Mouse (Mus musculus) heart, embryonic 13.5 days (tissue): Measurements from ENCODE around the gene Ifng. TPM values are rescaled to one million over a fixed set of nuclear protein-coding genes. Genes with fewer than 3 reads are reported as not detected.

Source experiments
- ATAC-seq: fragments of 200-750 bp; cut with Nextera tagmentation; 2 replicates; pipeline ENCODE4 v1.8.0; 2017; ENCODE audit warnings: moderate TSS enrichment; ENCODE audit not compliant: insufficient number of reproducible peaks, low FRiP score, low TSS enrichment; ENCODE audit errors: extremely low read depth
- H3K27ac ChIP-seq: fragments of 300-500 bp; sonication (generic); replicated peaks from 2 replicates; pipeline ENCODE4 v1.5.1; 2015; ENCODE audit warnings: moderate library complexity, mild to moderate bottlenecking, inconsistent platforms
- H3K27me3 ChIP-seq: fragments of 300-500 bp; sonication (generic); replicated peaks from 2 replicates; pipeline ENCODE4 v1.6.1; 2015; ENCODE audit warnings: mild to moderate bottlenecking, inconsistent platforms
- H3K36me3 ChIP-seq: fragments of 300-500 bp; sonication (generic); 2 replicates; pipeline ENCODE4 v1.6.1; 2015; ENCODE audit warnings: mild to moderate bottlenecking, inconsistent platforms
- H3K4me1 ChIP-seq: fragments of 300-500 bp; sonication (generic); 2 replicates; pipeline ENCODE4 v1.6.1; 2015; ENCODE audit warnings: inconsistent platforms
- H3K4me2 ChIP-seq: fragments of 300-500 bp; sonication (generic); 2 replicates; pipeline ENCODE4 v1.6.1; 2015; ENCODE audit warnings: inconsistent platforms, mild to moderate bottlenecking, moderate library complexity
- H3K4me3 ChIP-seq: fragments of 300-500 bp; sonication (generic); 2 replicates; pipeline ENCODE4 v1.5.1; 2015; ENCODE audit warnings: moderate library complexity, mild to moderate bottlenecking, inconsistent platforms
- H3K9ac ChIP-seq: fragments of 300-500 bp; sonication (generic); 2 replicates; pipeline ENCODE4 v1.6.1; 2015; ENCODE audit warnings: inconsistent platforms, mild to moderate bottlenecking, moderate library complexity
- H3K9me3 ChIP-seq: fragments of 300-500 bp; sonication (generic); 2 replicates; pipeline ENCODE4 v1.6.1; 2016; ENCODE audit warnings: inconsistent platforms
- WGBS: fragments of 180-500 bp; shearing (Covaris S2); methylation state at CpG from one replicate; pipeline ENCODE4 v1.1.7; 2015; ENCODE audit warnings: mixed read lengths; 5-methylcytosine and 5-hydroxymethylcytosine counted together
- polyA plus RNA-seq: library from polyadenylated mRNA; unstranded; fragments of >200 nt; fragmentation: Nextera tagmentation; extraction: Ambion mirVana; gene quantifications from 2 replicates; pipeline ENCODE4 v1.2.1, GENCODE M21; 2015

The Ifng gene
- not detected in 2 replicates for polyA plus RNA-seq

GRCm38 (mm10) chr10:118440742-118441240 lies at the start of gene Ifng:
TSS of gene Ifng (plus strand) at chr10:118441046.
- WGBS: 83% methylated on average over 11 of the region's 11 CpGs

DNA sequence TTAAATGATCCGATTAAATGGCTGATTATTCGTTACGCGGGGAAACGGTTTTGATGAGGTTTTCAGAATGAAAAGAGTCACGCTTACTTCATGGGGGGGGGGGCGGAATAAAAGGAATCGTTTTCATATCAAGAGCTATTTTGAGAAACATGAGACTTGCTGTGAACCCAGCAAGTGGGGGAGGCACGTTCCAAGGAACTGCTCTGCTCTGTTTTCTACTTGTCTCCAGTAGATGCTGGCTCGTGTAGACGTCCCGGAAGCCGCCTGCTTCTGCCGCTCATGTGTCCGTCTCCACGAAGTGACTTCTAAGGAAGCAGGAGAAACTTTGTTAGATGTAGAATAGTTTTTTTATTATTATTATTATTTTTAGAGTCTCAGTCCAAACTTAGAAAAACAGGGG lies 40.9 kb upstream of the Ifng start:
- no peaks in the 10 kb centered on the region for H3K27me3 ChIP-seq
- no peaks in the 10 kb centered on the region for H3K4me1 ChIP-seq
- no peaks in the 10 kb centered on the region for H3K9me3 ChIP-seq
- no peak overlapping the region for H3K9ac ChIP-seq
- no peak for ATAC-seq
- WGBS: 75% methylated on average over 16 of the region's 16 CpGs
- no peak overlapping the region for H3K4me2 ChIP-seq
- H3K27ac ChIP-seq: no peak overlapping the region
- H3K36me3 ChIP-seq: no peaks in the 10 kb centered on the region
- H3K4me3 ChIP-seq: no peak overlapping the region

More at GRCm38 (mm10) chr10:118440742-118441240, at the start of gene Ifng:
- no peak within 1 kb of the TSS for H3K4me2 ChIP-seq
- H3K4me1 ChIP-seq: 0 out of 2 replicates have a peak, but pooled peaks cover 4% of the 10 kb centered on the region
- no peak within 1 kb of the TSS for H3K9ac ChIP-seq
- no peaks in the 10 kb centered on the region for H3K27me3 ChIP-seq
- H3K9me3 ChIP-seq: no peaks in the 10 kb centered on the region
- no peaks in the 10 kb centered on the region for H3K36me3 ChIP-seq
- no peak within 1 kb of the TSS for H3K4me3 ChIP-seq
- H3K27ac ChIP-seq: no peak within 1 kb of the TSS
- no peak for ATAC-seq

GRCm38 (mm10) chr10:118406463-118407221 lies 34.2 kb upstream of the Ifng start:
- no peaks in the 10 kb centered on the region for H3K36me3 ChIP-seq
- no peak overlapping the region for H3K9ac ChIP-seq
- H3K4me2 ChIP-seq: no peak overlapping the region
- WGBS: 75% methylated on average over 5 of the region's 5 CpGs
- H3K4me3 ChIP-seq: no peak overlapping the region
- H3K9me3 ChIP-seq: no peaks in the 10 kb centered on the region
- H3K27me3 ChIP-seq: no peaks in the 10 kb centered on the region
- no peak overlapping the region for H3K27ac ChIP-seq
- H3K4me1 ChIP-seq: no peaks in the 10 kb centered on the region
- ATAC-seq: no peak

DNA sequence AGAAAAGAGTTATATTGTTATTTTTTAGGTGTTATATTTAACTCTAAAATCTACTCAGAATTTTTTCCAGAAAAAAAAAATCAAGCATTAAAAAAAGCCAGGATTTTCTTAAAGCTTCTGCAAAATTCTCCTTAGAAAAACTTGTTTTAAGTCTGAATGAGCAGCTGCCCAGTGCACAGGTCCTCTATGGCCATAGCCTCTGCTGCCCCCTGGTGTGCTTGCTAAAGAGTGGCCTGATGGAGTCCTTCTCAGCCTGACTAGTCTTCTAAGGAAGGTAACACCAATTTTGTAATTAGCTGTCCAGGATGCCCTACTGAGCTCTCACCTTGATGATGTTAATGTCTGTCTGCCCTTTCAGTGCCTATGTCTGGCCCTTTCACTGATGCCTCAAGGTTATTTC lies 29.5 kb upstream of the Ifng start:
- H3K27ac ChIP-seq: no peak overlapping the region
- H3K4me1 ChIP-seq: no peaks in the 10 kb centered on the region
- H3K9ac ChIP-seq: no peak overlapping the region
- H3K36me3 ChIP-seq: no peaks in the 10 kb centered on the region
- no peaks in the 10 kb centered on the region for H3K27me3 ChIP-seq
- no peak for ATAC-seq
- no peak overlapping the region for H3K4me3 ChIP-seq
- no peaks in the 10 kb centered on the region for H3K9me3 ChIP-seq
- no peak overlapping the region for H3K4me2 ChIP-seq

- WGBS: 73% methylated on average over 5 of the region's 5 CpGs
- no peak overlapping the region for H3K4me2 ChIP-seq
- no peaks in the 10 kb centered on the region for H3K9me3 ChIP-seq
- H3K9ac ChIP-seq: no peak overlapping the region
- ATAC-seq: no peak
- no peaks in the 10 kb centered on the region for H3K27me3 ChIP-seq
- no peaks in the 10 kb centered on the region for H3K36me3 ChIP-seq
- H3K4me3 ChIP-seq: no peak overlapping the region
- H3K4me1 ChIP-seq: no peaks in the 10 kb centered on the region
- no peak overlapping the region for H3K27ac ChIP-seq
Observed at GRCm38 (mm10) chr10:118412774-118413173, 28.1 kb upstream of the Ifng start.

- H3K9me3 ChIP-seq: no peaks in the 10 kb centered on the region
- no peak overlapping the region for H3K9ac ChIP-seq
- no peak for ATAC-seq
- no peaks in the 10 kb centered on the region for H3K27me3 ChIP-seq
- H3K4me2 ChIP-seq: no peak overlapping the region
- 54% methylated on average over 7 of the region's 7 CpGs for WGBS
- no peaks in the 10 kb centered on the region for H3K4me1 ChIP-seq
- no peak overlapping the region for H3K27ac ChIP-seq
- no peak overlapping the region for H3K4me3 ChIP-seq
- H3K36me3 ChIP-seq: no peaks in the 10 kb centered on the region
Observed at GRCm38 (mm10) chr10:118419000-118419425, 21.8 kb upstream of the Ifng start.

DNA sequence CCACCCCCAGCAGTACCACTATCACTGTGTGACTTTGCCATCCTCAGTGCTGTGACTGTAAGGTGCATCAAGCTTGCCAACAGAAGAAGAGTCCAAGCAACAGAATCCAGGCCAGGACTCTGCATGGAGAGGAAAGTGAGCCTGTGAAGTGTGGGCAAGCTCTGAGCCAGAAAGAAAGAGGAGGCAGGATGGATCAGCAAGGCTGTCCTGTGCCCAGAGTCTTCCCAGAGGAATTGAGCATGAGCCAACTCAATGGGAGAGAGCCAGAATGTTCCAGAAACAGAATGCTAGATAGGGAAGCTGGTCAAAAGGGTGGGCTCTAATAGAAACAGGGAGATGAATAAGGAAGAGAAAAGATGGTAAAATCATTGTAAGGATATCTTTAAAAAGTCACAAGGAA lies 19.9 kb upstream of the Ifng start:
- no peak overlapping the region for H3K4me2 ChIP-seq
- H3K36me3 ChIP-seq: no peaks in the 10 kb centered on the region
- no peaks in the 10 kb centered on the region for H3K9me3 ChIP-seq
- H3K9ac ChIP-seq: no peak overlapping the region
- no peak for ATAC-seq
- H3K27ac ChIP-seq: no peak overlapping the region
- H3K27me3 ChIP-seq: no peaks in the 10 kb centered on the region
- no peak overlapping the region for H3K4me3 ChIP-seq
- no peaks in the 10 kb centered on the region for H3K4me1 ChIP-seq

- no peaks in the 10 kb centered on the region for H3K36me3 ChIP-seq
- no peak overlapping the region for H3K27ac ChIP-seq
- H3K4me2 ChIP-seq: no peak overlapping the region
- H3K9me3 ChIP-seq: no peaks in the 10 kb centered on the region
- no peak overlapping the region for H3K4me3 ChIP-seq
- no peaks in the 10 kb centered on the region for H3K4me1 ChIP-seq
- ATAC-seq: no peak
- no peak overlapping the region for H3K9ac ChIP-seq
- no peaks in the 10 kb centered on the region for H3K27me3 ChIP-seq
- WGBS: 79% methylated on average over 6 of the region's 6 CpGs
Observed at GRCm38 (mm10) chr10:118435501-118435900, 5.3 kb upstream of the Ifng start.

DNA sequence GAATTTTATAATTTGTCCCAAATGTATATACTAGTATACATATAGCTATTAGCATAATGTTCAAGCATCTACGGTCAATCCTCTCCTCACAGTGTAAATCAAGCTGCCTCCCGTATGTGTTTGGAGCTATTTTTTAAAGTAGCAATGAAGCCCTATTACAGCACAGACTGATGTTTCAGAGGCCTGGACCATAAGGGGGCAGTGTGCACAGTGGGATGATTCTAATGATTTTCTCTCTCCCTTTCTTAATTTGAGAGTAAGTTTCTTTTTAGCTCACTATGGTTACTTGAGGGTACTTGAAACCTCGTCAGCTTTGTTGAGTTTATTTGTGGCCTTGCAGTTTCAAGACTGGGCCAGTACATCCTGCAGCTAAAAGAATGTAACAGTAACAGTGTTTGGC lies 1.1 kb downstream of the Ifng start:
- no peaks in the 10 kb centered on the region for H3K27me3 ChIP-seq
- H3K9ac ChIP-seq: no peak overlapping the region
- 0 out of 2 replicates have a peak, but pooled peaks cover 9% of the 10 kb centered on the region for H3K4me1 ChIP-seq
- no peak for ATAC-seq
- H3K4me2 ChIP-seq: no peak overlapping the region
- H3K4me3 ChIP-seq: no peak overlapping the region
- no peaks in the 10 kb centered on the region for H3K36me3 ChIP-seq
- no peak overlapping the region for H3K27ac ChIP-seq
- H3K9me3 ChIP-seq: no peaks in the 10 kb centered on the region
- WGBS: 57% methylated on average over 3 of the region's 3 CpGs

DNA sequence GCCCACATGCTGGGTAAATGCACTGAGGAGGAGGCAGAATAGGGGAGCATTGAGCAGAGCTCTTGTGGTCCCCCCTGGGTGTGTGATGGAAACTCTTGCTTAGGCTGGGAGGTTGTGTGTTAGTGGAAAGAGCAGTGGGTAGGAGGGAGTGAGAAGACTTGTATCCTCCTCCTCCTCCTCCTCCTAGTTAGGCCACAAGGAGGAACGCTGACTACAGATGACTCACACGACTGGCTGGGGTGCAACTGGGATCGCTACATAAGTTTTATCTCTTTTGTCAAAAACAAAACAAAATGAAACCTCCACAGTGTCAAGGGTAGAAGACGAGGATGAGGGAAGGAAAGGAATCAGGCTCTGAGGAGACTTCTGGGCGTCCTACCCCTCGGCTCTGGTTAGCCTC lies 2.2 kb downstream of the Ifng start:
- ATAC-seq: no peak
- Histone ChIP-seq H3K27ac (no peak overlapping the region), H3K4me2 (no peak overlapping the region), H3K9ac (no peak overlapping the region), H3K36me3 (no peaks in the 10 kb centered on the region), H3K4me1 (0 out of 2 replicates have a peak, but pooled peaks cover 9% of the 10 kb centered on the region), H3K4me3 (no peak overlapping the region), H3K27me3 (no peaks in the 10 kb centered on the region), H3K9me3 (no peaks in the 10 kb centered on the region)
- 65% methylated on average over 6 of the region's 6 CpGs for WGBS

GRCm38 (mm10) chr10:118445021-118445420 lies 4.2 kb downstream of the Ifng start:
- WGBS: 74% methylated on average over 6 of the region's 6 CpGs

GRCm38 (mm10) chr10:118445502-118445901 lies 4.7 kb downstream of the Ifng start:
- H3K27ac ChIP-seq: peak overlapping the region; percentile 38
- H3K9me3 ChIP-seq: no peaks in the 10 kb centered on the region
- H3K4me3 ChIP-seq: no peak overlapping the region
- no peak overlapping the region for H3K9ac ChIP-seq
- H3K36me3 ChIP-seq: no peaks in the 10 kb centered on the region
- peak overlapping the region; percentile 28 for H3K4me2 ChIP-seq
- H3K27me3 ChIP-seq: no peaks in the 10 kb centered on the region
- no peak for ATAC-seq
- H3K4me1 ChIP-seq: 0 out of 2 replicates have a peak, but pooled peaks cover 9% of the 10 kb centered on the region
- 35% methylated on average over 8 of the region's 8 CpGs for WGBS

More at GRCm38 (mm10) chr10:118445021-118445420, 4.2 kb downstream of the Ifng start:
- H3K4me2 ChIP-seq: no peak overlapping the region
- H3K27me3 ChIP-seq: no peaks in the 10 kb centered on the region
- no peak overlapping the region for H3K4me3 ChIP-seq
- no peaks in the 10 kb centered on the region for H3K9me3 ChIP-seq
- H3K36me3 ChIP-seq: no peaks in the 10 kb centered on the region
- H3K9ac ChIP-seq: no peak overlapping the region
- H3K27ac ChIP-seq: no peak overlapping the region
- ATAC-seq: no peak
- 0 out of 2 replicates have a peak, but pooled peaks cover 9% of the 10 kb centered on the region for H3K4me1 ChIP-seq
